Mouse (Mus musculus) neutrophil, adult 65 days (primary cell): ENCODE data around the gene Hist1h1d. TPM values are rescaled to one million over a fixed set of nuclear protein-coding genes. Genes with fewer than 3 reads are reported as not detected.

Source experiments
- total RNA-seq: library from RNA; stranded (reverse); gene quantifications from 2 replicates; pipeline ENCODE4 v1.2.4, GENCODE M21; 2023

The Hist1h1d gene
- 65.0 and 74.8 TPM in 2 replicates for total RNA-seq

DNA sequence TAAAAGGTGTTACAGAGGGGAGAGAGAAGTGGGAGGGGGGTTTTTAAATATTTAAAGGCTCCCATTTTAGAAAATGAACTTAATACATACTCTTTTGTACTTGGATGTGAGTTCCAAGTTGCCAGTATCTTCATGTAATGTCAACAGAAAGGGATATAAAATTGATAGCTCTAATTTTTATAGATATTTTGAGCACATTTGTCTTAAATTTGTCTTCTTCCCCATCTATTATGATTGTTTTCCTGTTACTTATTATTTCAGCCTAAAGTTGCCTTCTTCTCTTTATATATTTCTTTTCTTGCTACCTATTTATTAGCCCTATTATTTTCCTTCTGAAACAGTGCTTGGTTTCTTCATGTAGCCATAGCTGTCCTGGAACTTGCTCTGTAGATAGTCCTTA, at the start of gene Hist1h1d:
Gene Hist1h1d (plus strand): TSS at position 301 of the 400 bp plus-strand sequence.

GRCm38 (mm10) chr13:23530901-23531875, 21.9 kb upstream of the Hist1h1d start, which contains the start of gene Hist1h4h:
Gene Hist1h4h, plus strand, starts transcription at chr13:23531050.

DNA sequence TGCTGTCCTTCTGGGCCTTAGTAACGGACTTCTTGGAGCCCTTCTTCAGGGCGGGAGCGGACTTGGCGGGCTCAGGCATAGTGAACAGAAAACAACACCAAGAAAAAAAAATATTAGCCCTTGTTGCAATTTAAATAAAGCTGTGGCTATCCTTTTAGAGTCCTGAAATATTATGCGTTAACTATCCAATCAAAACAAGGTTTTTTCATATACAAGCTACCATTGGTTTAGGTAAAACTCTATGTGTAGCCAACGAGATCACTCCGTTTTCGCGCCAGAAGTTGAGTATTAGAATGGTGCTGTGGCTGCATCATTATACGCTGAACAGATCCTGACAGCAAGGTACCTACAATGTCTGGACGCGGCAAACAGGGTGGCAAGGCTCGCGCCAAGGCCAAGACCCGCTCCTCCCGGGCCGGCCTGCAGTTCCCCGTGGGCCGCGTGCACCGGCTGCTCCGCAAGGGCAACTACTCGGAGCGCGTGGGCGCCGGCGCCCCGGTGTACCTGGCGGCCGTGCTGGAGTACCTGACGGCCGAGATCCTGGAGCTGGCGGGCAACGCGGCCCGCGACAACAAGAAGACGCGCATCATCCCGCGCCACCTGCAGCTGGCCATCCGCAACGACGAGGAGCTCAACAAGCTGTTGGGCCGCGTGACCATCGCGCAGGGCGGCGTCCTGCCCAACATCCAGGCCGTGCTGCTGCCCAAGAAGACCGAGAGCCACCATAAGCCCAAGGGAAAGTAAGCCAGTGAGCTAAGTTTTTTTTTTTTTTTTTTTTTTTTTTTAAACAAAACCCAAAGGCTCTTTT, 19.3 kb upstream of the Hist1h1d start, which contains the start of gene Hist1h2af:
Gene Hist1h2af (plus strand): TSS at position 347 of the 808 bp plus-strand sequence.

GRCm38 (mm10) chr13:23535137-23536075, 17.7 kb upstream of the Hist1h1d start, which contains the start of gene Hist1h3g:
Gene Hist1h3g, plus strand, starts transcription at chr13:23535422.

GRCm38 (mm10) chr13:23542999-23543607, 10.0 kb upstream of the Hist1h1d start, which contains the start of gene Hist1h2bh:
Gene Hist1h2bh, minus strand, starts transcription at chr13:23543392.

GRCm38 (mm10) chr13:23543965-23544786, 8.9 kb upstream of the Hist1h1d start, which contains the start of gene Hist1h3f:
Gene Hist1h3f, plus strand, starts transcription at chr13:23544052.

GRCm38 (mm10) chr13:23551146-23551834, 1.8 kb upstream of the Hist1h1d start, which contains the start of gene Hist1h4f:
Gene Hist1h4f, minus strand, starts transcription at chr13:23551648.

GRCm38 (mm10) chr13:23561883-23562659, 9.0 kb downstream of the Hist1h1d start, which contains the start of gene Hist1h3e:
Gene Hist1h3e, minus strand, starts transcription at chr13:23562369.

DNA sequence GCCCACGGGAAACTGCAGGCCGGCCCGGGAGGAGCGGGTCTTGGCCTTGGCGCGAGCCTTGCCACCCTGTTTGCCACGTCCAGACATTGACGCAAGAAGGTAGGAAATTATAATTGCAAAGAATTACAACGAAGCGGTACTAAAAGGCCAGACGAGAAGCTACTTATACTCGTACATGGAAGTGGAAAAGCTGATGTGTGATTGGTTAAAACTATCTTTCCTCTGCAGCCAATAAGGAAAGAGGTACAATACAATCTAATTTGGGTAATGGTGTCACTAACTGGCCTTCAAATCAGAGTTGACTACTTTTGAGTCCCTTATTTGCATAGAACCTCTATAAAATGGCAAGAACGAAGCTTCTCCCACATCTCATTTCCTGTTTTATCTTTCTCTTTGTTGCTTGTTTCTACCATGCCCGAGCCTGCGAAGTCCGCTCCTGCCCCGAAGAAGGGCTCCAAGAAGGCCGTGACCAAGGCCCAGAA, 18.0 kb downstream of the Hist1h1d start, which contains the start of the genes Hist1h2ae and Hist1h2bg:
Gene Hist1h2ae (minus strand): TSS at position 199 of the 482 bp plus-strand sequence.
Gene Hist1h2bg (plus strand): TSS at position 375 of the 482 bp plus-strand sequence.

DNA sequence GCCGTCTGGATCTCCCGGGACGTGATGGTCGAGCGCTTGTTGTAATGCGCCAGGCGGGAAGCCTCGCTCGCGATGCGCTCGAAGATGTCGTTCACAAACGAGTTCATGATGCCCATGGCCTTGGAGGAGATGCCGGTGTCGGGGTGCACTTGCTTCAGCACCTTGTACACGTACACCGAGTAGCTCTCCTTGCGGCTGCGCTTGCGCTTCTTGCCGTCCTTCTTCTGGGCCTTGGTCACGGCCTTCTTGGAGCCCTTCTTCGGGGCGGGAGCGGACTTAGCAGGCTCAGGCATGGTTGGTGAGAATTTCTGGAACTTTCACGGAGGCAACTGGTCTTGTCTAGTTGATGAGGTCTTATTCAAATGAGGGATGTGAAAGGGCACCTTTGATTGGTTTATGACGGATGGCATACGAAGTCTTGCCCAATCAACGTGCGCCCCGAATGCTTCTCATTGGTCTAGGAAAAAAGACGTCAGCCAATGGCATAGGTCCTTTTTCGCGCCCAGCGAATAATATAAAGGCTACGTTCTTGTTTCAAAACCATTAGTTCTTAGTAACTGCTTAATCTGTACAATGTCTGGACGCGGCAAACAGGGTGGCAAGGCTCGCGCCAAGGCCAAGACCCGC, 20.9 kb downstream of the Hist1h1d start, which contains the start of the genes Hist1h2bf and Hist1h2ad:
Gene Hist1h2bf (minus strand): TSS at position 299 of the 627 bp plus-strand sequence.
Gene Hist1h2ad (plus strand): TSS at position 484 of the 627 bp plus-strand sequence.

DNA sequence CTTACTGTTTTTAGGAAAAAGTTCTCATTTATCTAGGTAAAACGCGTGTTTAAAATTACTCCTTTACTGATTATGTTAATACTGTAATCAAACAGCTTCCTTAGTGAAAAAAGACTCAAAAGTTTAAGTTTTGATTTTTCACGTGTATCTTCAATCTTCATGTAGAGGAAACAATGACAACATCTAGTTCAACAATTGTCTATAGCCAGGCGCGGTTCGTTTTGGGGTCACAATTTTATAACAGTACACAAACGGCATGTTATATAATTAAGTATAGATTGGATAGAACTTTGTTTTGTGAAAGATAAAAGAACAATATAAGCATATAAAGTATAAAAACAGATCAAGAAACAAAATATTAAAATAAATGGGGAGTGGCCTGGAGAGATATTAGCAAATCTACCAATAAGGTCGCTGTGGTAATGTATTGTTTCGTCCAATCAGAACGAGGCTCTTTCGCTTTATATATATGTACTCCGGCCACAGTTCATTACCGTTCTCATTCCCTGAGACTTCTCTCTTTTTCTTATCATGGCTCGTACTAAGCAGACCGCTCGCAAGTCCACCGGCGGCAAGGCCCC, 22.3 kb downstream of the Hist1h1d start, which contains the start of gene Hist1h3d:
Gene Hist1h3d (plus strand): TSS at position 493 of the 581 bp plus-strand sequence.

DNA sequence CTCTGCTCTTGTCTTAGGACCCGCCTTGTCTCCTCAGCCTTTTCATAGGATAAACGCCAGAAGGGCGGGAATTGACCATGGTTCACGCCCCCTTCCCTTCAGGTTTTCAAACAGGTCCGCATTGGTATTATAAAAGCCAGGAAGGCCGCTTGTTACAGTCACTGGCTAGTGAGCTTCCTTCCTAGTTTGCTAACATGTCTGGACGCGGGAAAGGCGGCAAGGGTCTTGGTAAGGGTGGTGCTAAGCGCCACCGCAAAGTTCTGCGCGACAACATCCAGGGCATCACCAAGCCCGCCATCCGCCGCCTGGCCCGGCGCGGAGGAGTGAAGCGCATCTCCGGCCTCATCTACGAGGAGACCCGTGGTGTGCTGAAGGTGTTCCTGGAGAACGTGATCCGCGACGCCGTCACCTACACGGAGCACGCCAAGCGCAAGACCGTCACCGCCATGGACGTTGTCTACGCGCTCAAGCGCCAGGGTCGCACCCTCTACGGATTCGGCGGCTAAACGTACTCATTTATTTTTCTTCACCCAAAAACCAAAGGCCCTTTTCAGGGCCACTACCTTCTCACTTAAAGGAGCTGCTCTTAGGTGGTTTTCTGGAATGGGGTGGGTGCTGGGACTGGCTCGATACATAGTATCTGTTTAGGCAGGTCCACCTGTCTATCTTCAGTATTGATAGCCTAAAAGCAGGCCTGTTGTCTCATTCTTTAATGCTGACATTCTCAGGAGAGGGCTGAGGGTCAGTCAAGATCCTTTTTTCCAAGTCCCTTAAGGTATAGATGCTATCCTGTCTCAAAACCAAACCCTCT, 28.6 kb downstream of the Hist1h1d start, which contains the start of gene Hist1h4d:
Gene Hist1h4d (plus strand): TSS at position 191 of the 811 bp plus-strand sequence.

